Mouse (Mus musculus) retina, adult 2 months (tissue): ENCODE data around the gene Cdh4.

Experiments used
- DNase-seq: peaks from one replicate; pipeline ENCODE4 v3.0.0-alpha.2; 2012; ENCODE audit warnings: low read depth, low spot score

Gene Cdh4

GRCm38 (mm10) chr2:179679866-179680265, 237.6 kb downstream of the Cdh4 start:
- no peak for DNase-seq

DNA sequence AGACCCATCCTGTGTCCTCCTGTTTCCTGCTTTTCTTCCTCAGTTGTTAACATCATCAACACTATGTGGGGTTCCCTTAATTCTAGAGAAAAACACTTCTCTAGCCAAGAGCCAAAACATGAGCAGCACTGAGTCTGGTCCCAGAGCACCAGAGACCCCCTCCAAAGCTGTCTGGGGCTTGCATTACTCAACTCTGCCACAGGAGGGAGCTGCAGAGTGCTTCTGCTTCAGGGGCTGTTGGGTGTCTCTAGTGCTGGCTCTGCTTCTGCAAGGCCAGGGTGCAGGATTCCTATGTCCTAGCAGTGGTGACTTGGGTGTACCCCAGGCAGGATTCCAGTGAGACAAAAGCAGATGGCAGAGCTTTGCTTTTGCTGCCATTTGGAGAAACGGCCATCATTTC, 239.2 kb downstream of the Cdh4 start:
- peak; percentile 11 for DNase-seq

- DNase-seq, result no peak
These were observed 245.0 kb downstream of the Cdh4 start for GRCm38 (mm10) chr2:179687243-179687681.

DNA sequence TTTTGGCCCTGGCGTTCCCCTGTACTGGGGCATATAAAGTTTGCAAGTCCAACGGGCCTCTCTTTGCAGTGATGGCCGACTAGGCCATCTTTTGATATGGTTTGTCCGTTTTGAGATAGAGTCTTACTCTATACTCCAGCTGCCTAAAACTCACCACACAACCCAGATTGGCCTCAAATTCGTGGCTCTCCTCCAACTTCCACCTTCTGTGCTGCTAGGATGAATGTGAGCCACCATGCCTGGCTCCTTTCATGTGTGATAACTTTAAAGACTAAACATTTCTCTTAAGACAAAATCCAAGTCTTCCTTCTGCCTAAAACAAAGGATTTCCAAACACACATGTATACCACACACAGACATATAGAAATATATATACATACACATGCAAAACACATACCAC, 246.7 kb downstream of the Cdh4 start:
- no peak for DNase-seq

DNA sequence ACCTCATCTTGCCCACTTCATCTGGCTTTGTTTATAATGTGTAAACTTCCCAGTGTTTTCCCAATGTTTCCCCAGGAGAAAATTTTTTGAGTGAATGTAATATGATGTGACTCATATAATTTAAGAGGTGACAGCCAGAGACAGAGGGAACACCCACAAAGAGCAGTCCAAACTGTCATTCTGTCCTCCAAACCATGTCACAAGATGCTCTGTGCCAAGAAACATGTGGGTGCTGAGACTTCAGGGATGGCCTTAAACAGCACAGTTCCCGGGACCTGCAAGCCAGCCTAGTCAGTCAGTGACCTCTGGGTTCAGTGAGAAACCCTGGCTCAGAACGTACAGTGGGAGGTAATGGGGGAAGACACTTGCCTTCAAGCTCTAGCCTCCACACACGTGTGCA, 247.5 kb downstream of the Cdh4 start:
- DNase-seq, result no peak

- no peak for DNase-seq
These were observed 248.3 kb downstream of the Cdh4 start for GRCm38 (mm10) chr2:179690571-179690970.

- DNase-seq, result no peak
These were observed 252.7 kb downstream of the Cdh4 start for GRCm38 (mm10) chr2:179694936-179695335.

DNA sequence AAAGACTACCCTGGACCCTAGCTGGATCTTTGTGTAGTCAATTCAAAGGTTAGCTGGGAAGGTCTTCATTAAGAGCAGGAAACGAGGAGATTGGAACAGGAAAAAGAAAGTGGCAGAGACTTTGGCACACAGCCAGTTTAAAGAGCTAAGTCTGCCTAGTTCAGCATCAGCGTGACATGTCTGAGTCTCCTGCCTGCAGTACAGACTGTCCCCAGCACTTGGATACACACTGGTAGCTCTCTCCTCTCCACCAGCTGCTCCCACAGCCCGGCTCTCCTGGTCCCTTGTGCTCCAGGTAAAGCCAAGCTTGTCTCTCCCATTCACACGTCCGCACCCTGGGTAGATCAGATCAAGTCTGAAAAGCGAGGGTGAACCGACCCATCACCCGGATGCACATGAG, 255.4 kb downstream of the Cdh4 start:
- DNase-seq, result no peak

DNA sequence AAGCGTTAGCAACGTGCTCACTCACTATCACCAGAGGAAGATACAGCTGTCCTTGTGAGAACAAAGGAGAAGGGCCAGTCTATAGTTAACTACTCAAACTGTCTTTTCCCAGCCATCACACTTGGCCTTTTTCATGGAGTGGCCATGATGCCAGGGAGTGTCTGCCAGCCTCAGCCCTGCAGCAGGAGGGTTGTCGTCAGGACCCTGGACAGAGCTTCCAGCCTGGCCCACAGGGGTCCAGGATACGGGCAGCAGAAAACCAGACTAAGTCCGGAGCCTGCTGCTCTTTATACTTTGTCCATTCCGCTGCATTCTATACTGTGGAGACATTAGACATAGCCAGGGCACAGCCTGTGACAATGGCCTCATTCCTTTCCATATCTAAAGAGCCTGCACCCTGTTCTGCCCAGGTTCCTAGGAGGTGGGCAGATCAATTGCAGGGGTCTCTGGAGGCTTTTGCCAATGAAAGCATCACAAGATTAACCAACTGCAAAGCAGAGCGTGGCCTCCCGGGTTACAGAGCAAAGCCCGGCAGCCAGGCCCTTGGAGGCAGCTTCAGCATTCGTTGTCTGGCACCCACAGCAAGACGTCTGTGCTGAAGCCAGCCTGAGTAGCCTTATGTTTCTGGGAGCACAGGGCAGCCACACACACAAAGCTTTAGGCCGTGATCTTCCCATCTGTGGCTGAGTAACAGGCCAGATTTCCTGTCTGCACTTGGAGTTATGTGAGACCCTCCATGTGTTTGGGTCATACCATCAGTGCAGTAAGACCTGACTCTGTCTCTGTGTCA, 256.2 kb downstream of the Cdh4 start:
- DNase-seq, result no peak

GRCm38 (mm10) chr2:179705043-179705442, 262.8 kb downstream of the Cdh4 start:
- DNase-seq, result no peak

DNA sequence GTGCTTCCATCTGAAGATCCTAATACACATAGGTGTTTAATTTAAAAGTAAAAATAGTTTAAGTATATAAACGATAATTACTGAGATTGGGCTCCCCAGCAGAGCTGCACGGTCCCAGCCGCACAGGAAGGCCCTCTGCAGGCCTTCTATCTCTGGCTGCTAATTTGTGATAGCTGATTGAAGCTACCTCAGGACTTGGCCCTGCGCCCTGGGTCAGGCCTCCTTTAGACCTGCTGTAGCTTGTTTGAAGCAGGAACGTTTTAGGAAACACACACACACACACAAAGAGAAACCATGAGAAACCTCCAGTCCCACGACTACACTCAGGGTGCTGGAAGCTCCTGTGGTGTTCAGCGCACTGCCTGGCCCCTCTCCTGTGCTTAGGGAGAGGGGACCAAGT, 263.2 kb downstream of the Cdh4 start:
- DNase-seq, result no peak

DNA sequence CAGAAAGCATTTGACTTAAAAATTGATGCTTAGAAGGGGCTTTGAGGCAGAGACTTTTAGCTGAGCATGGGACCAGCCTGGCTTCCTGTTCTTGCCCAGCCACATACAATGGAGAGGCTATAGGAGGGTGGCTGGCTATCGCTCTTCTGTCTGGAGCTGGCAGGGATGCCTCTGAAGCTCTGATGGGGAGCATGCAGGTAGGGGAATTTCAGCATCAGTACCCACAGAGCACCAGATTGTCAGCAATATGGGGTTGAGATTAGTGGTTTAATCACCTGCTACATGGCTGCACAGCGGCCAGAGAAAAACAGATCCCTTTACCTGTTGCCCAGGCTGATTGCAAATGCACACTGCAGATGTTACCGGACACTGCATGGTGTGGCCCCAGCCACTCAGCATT, 264.4 kb downstream of the Cdh4 start:
- DNase-seq, result no peak

- no peak for DNase-seq
These were observed 266.9 kb downstream of the Cdh4 start for GRCm38 (mm10) chr2:179709111-179709510.

DNA sequence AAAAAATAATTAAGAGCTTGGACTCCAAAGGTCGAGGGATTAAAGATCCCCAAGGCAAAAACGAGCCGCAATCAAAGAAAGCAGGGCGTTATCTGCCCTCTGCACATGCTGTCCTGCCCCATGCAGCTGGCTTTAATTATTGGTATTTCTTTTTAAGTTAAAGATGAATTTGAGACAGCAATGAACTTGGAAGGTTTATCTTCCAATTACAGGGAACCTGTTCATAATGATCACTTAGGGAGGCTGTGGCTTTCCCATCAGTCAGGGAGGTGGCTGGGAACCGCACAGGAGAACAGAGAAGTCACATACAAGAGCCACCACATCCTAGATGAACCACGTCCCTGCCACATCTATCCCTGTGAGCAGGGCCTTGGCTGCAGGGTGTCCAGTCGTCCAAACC, 270.5 kb downstream of the Cdh4 start:
- DNase-seq, result no peak

- DNase-seq, result no peak
These were observed 271.1 kb downstream of the Cdh4 start for GRCm38 (mm10) chr2:179713326-179713725.

DNA sequence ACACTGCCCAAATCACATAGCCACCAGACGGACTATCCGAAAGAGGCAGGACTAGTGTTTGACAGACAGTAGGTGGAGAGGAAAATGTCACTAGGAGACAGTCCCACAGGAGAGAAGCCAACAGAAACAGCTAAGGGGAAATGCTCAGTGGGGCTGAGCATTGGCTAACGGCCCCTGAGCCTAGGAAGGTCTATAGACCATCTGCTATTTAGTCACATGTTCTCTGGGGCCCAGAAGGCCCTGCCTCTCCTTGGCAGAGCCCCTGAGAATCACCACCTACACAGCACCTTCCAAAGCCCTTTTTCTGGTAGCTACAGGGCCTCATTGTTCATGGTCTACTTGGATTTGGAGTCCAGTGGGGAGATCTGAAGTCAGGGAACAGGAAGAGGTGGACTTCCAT, 271.9 kb downstream of the Cdh4 start:
- no peak for DNase-seq

GRCm38 (mm10) chr2:179715375-179715774, 273.1 kb downstream of the Cdh4 start:
- DNase-seq, result no peak

- no peak for DNase-seq
These were observed 278.1 kb downstream of the Cdh4 start for GRCm38 (mm10) chr2:179720366-179720765.

- no peak for DNase-seq
These were observed 279.6 kb downstream of the Cdh4 start for GRCm38 (mm10) chr2:179721534-179722516.

DNA sequence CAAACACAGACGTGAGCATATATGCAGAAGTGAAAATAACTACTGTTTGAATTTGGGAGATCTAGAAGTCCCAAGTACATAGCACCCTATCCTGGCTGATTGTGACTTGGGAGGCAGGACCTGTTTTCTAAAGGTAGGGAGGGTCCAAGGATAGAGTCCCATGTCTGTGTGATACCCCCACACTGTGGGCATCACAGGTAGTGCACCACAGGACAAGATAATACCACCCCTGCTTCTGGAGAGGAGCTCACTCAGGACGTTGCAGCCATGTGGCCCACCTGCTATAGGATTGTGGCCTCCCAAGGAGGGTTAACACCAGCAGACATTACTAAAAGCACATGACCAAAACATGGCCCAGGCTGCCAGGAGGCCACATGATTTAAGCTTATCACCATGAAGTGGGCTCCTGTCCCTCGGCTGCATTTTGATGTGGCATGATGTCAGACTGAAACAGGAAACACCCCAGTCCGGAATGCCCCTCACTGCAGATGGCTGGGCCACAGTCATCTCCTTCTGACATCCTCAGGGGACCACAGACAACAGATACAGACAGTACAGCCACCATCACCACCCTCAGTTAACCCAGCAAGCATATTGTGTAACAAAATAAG, 280.6 kb downstream of the Cdh4 start:
- DNase-seq, result no peak

DNA sequence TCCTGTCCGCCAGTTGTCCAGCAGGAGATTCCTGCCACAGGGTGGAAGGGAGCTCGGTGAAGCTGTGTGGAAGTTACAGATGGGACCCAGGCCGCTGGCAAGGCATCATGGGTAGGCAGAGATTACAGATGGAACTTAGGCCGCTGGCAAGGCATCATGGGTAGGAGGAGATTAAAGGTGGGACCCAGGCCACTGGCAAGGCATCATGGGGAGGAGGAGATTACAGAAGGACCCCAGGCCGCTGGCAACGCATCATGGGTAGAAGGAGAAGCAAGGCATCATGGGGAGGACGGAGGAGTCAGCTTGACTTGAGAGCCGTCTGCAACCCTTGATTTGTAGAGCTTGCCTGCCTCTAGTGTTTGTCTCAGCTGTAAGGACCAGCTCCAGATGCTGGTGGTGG, 281.2 kb downstream of the Cdh4 start:
- no peak for DNase-seq

DNA sequence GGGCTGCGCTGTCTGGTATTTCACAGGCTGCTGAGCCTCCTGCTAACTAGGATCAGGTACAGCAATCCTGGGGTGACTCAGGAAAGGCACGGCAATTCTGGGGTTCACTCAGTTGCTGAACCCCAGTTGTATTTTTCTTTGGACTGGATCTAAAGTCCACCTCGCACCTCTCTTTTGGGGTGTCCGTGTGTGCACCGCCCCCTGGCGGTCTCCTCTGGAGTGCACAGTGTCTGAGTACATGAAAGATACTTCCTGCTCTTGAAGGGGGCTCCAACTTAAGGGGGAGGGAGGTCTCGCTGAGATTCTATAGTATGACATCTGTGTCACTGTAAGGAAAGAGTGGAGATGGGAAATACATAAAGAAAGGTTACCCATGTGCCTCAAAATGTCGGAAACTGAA, 286.8 kb downstream of the Cdh4 start:
- DNase-seq, result no peak
